Mouse (Mus musculus) kidney, adult 2 months (tissue): ENCODE measurements around the gene Nectin4.

Experiments used
- CTCF ChIP-seq: fragments of 200-500 bp; conservative IDR thresholded peaks from 2 replicates; pipeline ENCODE4 v1.5.1; 2011; ENCODE audit warnings: low read depth, mild to moderate bottlenecking, control low read depth, low read length, moderate library complexity, mixed read lengths; ENCODE audit not compliant: insufficient read depth, insufficient read length
- POLR2A ChIP-seq: fragments of 200-500 bp; IDR thresholded peaks from one replicate; pipeline ENCODE4 v1.6.1; 2011; ENCODE audit warnings: low read depth, low read length, control low read depth

DNA sequence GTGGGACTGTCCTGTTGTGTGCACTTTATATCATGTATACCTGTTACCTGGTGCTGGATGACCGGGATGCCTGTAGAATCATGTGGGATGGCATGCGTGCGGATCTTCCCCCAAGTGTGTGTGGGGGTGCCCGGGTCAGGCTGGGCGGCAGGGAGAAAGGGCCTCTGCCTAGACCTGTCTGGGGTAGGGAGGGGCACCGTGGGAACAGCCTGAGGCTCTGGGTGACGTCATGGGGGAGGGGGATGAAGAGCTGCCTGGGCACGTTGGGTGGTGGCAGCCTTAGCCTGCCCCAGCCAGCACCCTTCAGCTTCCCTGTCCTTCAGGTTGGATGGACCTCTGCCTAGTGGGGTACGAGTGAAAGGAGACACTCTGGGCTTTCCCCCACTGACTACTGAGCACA is 14.5 kb downstream of the Nectin4 start:
- TF ChIP-seq POLR2A (no peak), CTCF (no peak)
